Mouse (Mus musculus) spleen, postnatal 14 days (tissue): Measurements from ENCODE around the gene Zfp27.

Experiments
- DNase-seq, 2 experiments: peaks; one replicate each; pipeline ENCODE4 v3.0.0; 2021 to 2022; ENCODE audit warnings: low spot score in 2 of 2

Gene Zfp27

GRCm38 (mm10) chr7:29905966-29906681 lies at the start of gene Zfp27:
Zfp27 (minus strand) TSS chr7:29906572.
- peak; percentile 9 to 14 for DNase-seq

DNA sequence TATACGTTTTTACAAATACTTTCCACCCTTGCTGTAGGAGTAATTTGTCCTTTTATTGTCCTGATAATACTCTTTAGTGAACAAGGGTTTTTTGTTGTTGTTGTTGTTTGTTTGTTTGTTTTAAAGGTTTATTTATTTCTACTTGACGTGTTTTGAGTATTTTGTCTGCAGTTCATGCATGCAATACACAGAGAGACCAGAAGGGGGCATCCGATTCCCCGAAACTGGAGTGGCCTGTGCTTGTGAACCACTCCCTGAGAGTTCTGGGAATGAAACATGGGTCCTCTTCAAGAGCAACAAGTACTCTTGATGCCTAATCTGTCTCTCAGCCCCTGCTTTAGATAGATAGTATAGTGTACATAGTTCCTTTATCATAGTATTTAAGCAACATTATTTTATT lies 48.4 kb upstream of the Zfp27 start:
- peak in 1 of 2 experiments; percentile 43 for DNase-seq

- DNase-seq: peak; percentile 44 to 62
These were observed 47.4 kb upstream of the Zfp27 start, which contains the start of gene Zfp74 for GRCm38 (mm10) chr7:29953513-29954401. Zfp74 (minus strand) TSS chr7:29954089.

- DNase-seq: no peak
These were observed 46.7 kb upstream of the Zfp27 start for GRCm38 (mm10) chr7:29953086-29953485.

DNA sequence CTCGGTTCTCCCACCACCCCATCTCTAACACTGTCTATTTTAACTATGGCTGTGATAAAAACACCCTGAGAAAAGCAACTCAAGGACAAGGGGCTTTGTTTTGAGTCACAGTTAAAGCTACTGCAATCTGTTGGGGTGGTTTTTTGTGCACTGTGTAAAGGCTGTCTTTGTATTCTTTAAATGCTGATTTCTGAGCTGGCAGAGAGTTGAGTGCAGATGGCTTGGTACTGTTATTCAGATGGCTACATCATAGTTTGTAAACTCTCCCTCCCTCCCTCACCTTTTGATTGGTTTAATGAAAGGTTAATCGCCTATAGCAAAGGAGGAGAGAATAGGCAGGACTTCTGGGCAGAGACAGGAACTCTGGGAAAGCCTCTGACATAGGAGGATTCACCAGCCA lies 37.8 kb upstream of the Zfp27 start:
- no peak for DNase-seq

DNA sequence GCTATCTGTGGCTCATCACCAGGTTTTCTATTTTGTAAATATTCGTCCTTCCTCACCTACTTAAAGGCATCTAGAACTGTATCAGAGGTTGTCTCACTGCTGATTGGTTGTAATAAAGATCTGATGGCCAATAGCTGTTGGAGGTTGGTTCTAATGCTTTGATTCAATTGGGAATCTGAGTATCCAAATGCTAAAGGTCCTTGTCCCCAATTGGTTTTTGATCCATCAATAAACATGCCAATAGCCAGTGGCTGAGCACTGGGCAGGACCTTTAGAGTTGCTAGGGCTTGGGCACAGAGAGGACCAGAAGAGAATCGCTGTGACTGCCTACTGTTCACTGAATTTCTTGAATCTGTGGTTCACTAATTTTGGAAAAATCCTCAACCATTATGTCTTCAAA lies 37.3 kb upstream of the Zfp27 start:
- no peak for DNase-seq

DNA sequence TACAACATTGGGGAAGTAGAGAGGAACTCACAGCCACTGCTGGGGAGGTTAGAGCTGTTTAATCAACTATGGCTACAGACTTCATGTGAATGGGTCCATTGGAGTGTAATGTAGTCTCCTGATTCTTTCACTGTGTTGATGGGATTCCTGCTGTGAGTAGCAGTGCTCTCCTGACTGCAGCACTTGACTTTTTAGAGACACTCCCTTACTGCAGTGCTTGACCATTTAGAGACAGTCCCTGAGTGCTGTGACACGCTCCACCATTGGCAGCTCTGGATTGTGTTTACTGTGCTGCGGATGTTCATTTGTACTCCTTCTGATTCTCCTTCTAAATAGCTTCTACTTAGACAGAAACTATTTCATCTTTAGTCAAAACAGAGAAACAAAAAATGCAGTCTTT lies 36.4 kb upstream of the Zfp27 start:
- DNase-seq: no peak

DNA sequence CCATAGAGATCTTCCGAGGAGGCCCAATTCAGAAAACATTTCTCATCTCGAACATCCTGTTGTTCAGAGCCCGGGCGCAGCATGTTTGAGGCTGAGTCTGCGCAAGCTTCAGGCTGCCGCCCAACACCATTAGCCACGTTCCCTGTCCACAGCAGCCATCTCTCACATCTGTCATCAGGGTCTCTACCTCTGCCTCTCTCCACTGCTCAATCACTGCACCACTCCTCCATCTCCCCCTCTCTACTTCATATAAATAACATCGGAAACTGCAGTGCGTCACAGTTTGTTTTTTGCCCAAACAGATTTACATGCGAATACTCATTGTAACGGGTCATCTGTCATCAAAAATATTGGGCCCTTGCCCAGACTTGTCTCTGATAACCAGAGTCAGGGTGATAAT lies 34.7 kb upstream of the Zfp27 start:
- DNase-seq: no peak

DNA sequence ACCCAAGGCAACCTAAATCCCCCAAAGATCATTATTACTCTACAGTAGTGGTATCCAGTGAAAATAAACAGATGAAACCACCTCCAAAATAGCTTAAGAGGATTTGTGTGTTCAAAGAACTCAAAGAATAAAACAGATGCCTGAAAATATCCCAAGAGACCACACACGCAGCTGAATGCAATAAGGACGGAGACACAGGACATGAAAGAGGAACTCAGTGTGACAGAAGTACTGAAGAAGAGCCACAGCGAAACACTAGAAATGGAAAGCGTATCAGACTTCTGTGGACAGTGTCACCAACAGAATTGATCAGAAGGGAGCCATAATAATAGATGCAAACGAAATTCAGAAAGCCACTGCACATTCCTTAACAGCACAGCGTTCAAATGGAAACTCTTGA lies 32.5 kb upstream of the Zfp27 start:
- no peak for DNase-seq

DNA sequence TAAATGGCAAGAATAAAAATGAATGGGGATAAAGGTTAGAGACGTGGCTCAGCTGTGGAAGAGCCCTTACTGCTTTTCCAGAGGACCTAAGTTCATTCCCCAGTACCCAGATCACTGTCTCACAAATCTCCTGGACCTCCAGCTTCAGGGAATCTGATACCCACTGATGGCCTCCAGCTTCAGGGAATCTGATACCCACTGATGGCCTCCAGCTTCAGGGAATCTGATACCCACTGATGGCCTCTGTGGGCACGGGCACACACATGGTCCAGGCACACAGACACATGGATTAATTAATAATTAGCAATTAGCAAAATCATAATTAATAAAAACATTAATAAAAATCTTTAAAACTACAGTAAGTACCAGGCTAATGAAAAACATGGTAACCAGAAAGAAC lies 16.4 kb upstream of the Zfp27 start:
- DNase-seq: no peak

GRCm38 (mm10) chr7:29921439-29922093 lies 15.2 kb upstream of the Zfp27 start:
- DNase-seq: no peak

DNA sequence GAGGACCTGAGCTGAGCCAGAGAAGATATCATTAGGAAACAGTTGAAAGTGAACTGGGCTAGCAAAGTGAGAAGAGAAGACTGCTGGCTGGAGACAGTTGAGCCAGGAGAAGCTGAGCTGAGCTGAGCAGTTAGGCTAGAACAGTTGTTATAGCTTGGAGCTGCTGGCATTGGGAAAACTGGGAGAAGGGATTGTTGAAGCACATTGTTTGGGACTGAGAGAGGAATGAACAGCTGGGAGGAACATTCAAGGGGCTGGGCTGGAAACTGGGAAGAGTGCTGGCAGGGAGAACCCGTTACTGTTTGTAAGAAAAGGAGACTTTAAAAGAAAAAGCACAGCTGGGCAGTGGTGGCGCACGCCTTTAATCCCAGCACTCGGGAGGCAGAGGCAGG lies 11.7 kb upstream of the Zfp27 start:
- DNase-seq: no peak

- no peak for DNase-seq
These were observed 11.1 kb upstream of the Zfp27 start for GRCm38 (mm10) chr7:29917371-29918061.

DNA sequence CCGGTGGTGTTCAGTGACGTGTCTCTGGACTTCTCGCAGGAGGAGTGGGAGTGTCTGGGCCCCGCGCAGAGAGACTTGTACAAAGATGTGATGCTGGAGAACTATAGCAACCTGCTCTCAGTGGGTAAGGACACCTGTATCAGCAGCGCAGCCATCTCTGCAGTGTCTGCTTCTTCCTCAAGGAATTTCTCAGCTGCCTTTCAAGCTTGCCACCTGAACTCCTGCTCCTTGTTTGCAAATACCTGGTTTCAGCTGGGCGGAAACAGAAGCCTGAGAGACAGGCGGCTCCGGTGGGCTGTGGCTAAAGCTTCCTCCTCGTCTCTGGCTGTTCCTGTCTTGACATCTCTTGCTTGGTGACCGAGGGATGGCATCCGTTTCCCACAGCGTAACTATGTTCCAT lies 5.8 kb upstream of the Zfp27 start:
- DNase-seq: no peak

DNA sequence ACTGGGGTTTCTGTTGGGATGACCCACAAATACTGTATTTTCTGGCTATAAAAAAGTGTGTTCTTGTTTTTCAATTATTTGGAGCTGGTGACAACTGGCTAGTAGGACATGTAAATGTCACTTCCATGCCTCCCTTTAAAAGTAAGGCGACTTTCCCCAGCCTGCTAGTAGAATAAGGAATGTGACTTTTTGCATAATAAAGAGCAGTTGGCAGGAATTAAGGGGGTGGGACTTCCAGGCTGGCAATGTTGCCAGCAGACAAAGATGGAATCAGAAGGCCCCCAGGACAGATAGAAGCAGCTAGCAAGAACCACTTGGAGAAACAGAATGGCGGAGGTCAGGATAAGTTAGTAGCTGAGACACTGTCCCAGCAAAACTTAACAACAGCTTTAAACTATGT lies 3.9 kb upstream of the Zfp27 start:
- no peak for DNase-seq

DNA sequence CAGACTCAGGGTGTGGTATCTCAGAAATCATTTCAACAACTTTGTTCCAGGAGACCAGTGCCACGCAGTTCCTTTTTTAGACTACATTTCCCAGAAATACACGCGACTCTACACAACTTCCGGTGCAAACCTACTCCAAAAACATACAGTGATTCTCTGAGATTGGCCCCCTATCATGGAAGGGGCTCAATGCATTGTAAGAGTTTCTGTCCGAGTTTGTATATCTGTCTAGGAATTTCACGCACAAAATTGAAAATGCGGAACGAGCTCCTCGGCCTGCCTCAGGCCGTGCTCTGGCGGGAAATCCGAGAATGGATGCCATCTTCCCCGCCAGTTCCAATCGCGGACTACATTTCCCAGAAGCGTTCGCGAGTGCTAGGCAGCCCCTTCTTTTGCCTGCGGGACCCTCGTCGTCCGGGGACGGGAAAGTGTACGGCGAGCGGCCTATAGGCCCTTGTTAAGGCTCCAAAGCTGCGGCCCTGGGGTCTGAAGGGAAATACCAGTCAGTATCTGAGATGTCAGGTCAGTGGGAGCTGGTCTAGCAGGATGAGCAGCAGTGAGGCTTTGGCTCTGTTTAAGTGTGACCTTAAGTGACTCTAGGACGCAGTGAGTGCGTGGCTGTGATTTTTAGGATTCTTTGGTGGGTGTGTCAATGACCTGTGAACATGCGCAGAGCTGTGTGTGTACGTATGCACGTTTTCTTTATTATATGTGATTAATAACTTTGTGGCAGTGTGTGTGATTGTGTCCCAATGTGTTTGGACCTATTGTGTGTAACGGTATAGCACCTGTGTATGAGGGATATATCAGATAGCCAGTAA lies 2.0 kb upstream of the Zfp27 start, which contains the start of gene Zfp383:
Zfp383 (plus strand) TSS at position 94 of the 821 bp plus-strand sequence.
- DNase-seq: peak; percentile 40 to 62

DNA sequence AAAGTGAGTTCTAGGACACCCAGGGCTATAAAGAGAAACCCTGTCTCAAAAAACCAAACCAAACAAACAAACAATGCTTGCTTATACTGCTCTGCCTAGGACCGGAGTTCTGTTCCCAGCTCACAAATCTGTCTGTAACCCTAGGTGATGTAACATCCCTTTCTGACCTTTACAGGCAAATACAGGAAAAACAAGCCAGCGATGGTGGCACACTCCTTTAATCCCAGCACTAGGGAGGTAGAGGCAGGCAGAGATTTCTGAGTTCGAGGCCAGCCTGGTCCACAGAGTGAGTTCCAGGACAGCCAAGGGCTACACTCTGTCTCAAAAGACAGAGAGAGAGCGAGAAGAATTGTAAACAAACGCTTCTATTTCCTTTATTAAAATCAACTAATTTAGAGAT lies 834 bp upstream of the Zfp27 start:
- DNase-seq: no peak

- DNase-seq: no peak
These were observed 298 bp upstream of the Zfp27 start for GRCm38 (mm10) chr7:29906682-29907058.

- no peak for DNase-seq
These were observed 2.3 kb downstream of the Zfp27 start for GRCm38 (mm10) chr7:29904101-29904500.

DNA sequence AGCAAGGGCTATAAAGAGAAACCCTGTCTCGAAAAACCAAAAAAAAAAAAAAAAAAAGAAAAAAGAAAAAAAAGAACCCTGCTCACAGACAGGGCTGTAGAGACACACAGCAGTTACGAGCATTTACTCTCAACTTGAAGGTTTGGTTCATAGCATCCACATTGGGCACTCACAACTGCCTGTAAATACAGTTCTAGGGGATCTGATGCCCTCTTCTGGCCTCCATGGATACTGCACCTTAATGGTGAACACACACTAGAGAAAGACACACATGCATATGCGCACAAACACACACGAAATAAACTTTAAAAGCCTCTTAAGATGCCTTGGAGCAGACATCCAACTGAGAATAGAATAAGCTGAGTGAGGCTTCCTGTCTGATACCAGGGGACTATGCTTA lies 8.0 kb downstream of the Zfp27 start:
- no peak for DNase-seq

GRCm38 (mm10) chr7:29892756-29893155 lies 13.6 kb downstream of the Zfp27 start:
- no peak for DNase-seq
